Mouse (Mus musculus) bone marrow macrophage, adult 2 months (primary cell): ENCODE measurements around the gene Pacs1.

ENCODE experiments used
- CTCF ChIP-seq: IDR thresholded peaks from 2 replicates; pipeline ENCODE4 v1.5.1; 2012; ENCODE audit warnings: low read depth, mild to moderate bottlenecking, low read length, moderate library complexity
- POLR2A ChIP-seq: IDR thresholded peaks from 2 replicates; pipeline ENCODE4 v1.6.1; 2012; ENCODE audit warnings: mild to moderate bottlenecking, low read depth, low read length, borderline replicate concordance

GRCm38 (mm10) chr19:5295736-5296075 lies 22.8 kb upstream of the Pacs1 start:
- TF ChIP-seq CTCF (peak; percentile 2; the same call in 1 of the 2 replicates), POLR2A (no peak)
